Mouse (Mus musculus) C2C12 (cell line): ENCODE results near the gene Svs3b.

Experiments used
- CTCF ChIP-seq: IDR thresholded peaks from one replicate; pipeline ENCODE4 v1.5.1; 2011; ENCODE audit not compliant: control insufficient read depth, insufficient read depth, insufficient read length
- MAX ChIP-seq: IDR thresholded peaks from one replicate; pipeline ENCODE4 v1.6.1; 2011; ENCODE audit warnings: mild to moderate bottlenecking, control low read depth
- MYOD1 ChIP-seq: IDR thresholded peaks from one replicate; pipeline ENCODE4 v1.6.1; 2011; ENCODE audit warnings: low read depth; ENCODE audit not compliant: control insufficient read depth, insufficient read length
- MYOG ChIP-seq: IDR thresholded peaks from one replicate; pipeline ENCODE4 v1.6.1; 2011; ENCODE audit not compliant: control insufficient read depth, insufficient read length; ENCODE audit errors: extremely low read depth
- USF1 ChIP-seq: IDR thresholded peaks from one replicate; pipeline ENCODE4 v1.6.1; 2011; ENCODE audit warnings: low read depth, mild to moderate bottlenecking, control low read depth, moderate library complexity

GRCm38 (mm10) chr2:164228361-164229070, 27.9 kb downstream of the Svs3b start:
- no peak for TF ChIP-seq CTCF
- no peak for TF ChIP-seq MYOD1
- no peak for TF ChIP-seq USF1
- no peak for TF ChIP-seq MAX
- TF ChIP-seq MYOG: no peak
